Mouse (Mus musculus) midbrain, embryonic 16.5 days (tissue): ENCODE results near the gene Ube2z. TPM values are rescaled to one million over a fixed set of nuclear protein-coding genes. Genes with fewer than 3 reads are reported as not detected.

Experiments
- ATAC-seq: fragments of 200-750 bp; cut with Nextera tagmentation; 2 replicates; pipeline ENCODE4 v1.8.0; 2017; ENCODE audit warnings: moderate TSS enrichment
- H3K27ac ChIP-seq: fragments of 300-500 bp; sonication (generic); 2 replicates; pipeline ENCODE4 v1.5.1; 2014; ENCODE audit warnings: mild to moderate bottlenecking, low read length, mixed read lengths
- H3K27me3 ChIP-seq: fragments of 300-500 bp; sonication (generic); 2 replicates; pipeline ENCODE4 v1.6.1; 2014; ENCODE audit warnings: low read depth, low read length, mixed read lengths; ENCODE audit not compliant: control insufficient read depth, insufficient read depth
- H3K36me3 ChIP-seq: fragments of 300-500 bp; sonication (generic); 2 replicates; pipeline ENCODE4 v1.6.1; 2014; ENCODE audit warnings: mild to moderate bottlenecking, low read length, moderate library complexity, mixed read lengths; ENCODE audit not compliant: control insufficient read depth, insufficient read depth
- H3K4me1 ChIP-seq: fragments of 300-500 bp; sonication (generic); 2 replicates; pipeline ENCODE4 v1.6.1; 2014; ENCODE audit warnings: mild to moderate bottlenecking, low read length, mixed read lengths; ENCODE audit not compliant: control insufficient read depth, insufficient read depth
- H3K4me2 ChIP-seq: fragments of 300-500 bp; sonication (generic); 2 replicates; pipeline ENCODE4 v1.6.1; 2014; ENCODE audit warnings: mild to moderate bottlenecking, low read length, mixed read lengths
- H3K4me3 ChIP-seq: fragments of 300-500 bp; sonication (generic); 2 replicates; pipeline ENCODE4 v1.5.1; 2014; ENCODE audit warnings: low read depth, mild to moderate bottlenecking, low read length, moderate library complexity, mixed read lengths
- H3K9ac ChIP-seq: fragments of 300-500 bp; sonication (generic); 2 replicates; pipeline ENCODE4 v1.6.1; 2014; ENCODE audit warnings: low read depth, low read length, mixed read lengths
- H3K9me3 ChIP-seq: fragments of 300-500 bp; sonication (generic); replicated peaks from 2 replicates; pipeline ENCODE4 v1.6.1; 2014; ENCODE audit warnings: mild to moderate bottlenecking, low read length, mixed read lengths; ENCODE audit not compliant: control insufficient read depth, poor library complexity, severe bottlenecking
- WGBS: fragments of 180-500 bp; shearing (Covaris S2); extraction: QIAGEN DNeasy Blood & Tissue Kit; methylation state at CpG from one replicate; pipeline ENCODE4 v1.1.7; 2014; 5-methylcytosine and 5-hydroxymethylcytosine counted together
- polyA plus RNA-seq: library from polyadenylated mRNA; unstranded; fragments of >200 nt; fragmentation: Nextera tagmentation; extraction: Ambion mirVana; gene quantifications from 2 replicates; pipeline ENCODE4 v1.2.1, GENCODE M21; 2015

Gene Ube2z
- polyA plus RNA-seq, 1 experiment from 2014 or later, result 40.8 TPM

GRCm38 (mm10) chr11:96044803-96045567, 20.2 kb downstream of the Ube2z start:
- H3K36me3 ChIP-seq, result peaks cover 37% of the 10 kb centered on the region
- 87% methylated on average over 11 of the region's 11 CpGs for WGBS
- H3K4me2 ChIP-seq, result no peak overlapping the region

GRCm38 (mm10) chr11:96038560-96038959, 26.6 kb downstream of the Ube2z start:
- Histone ChIP-seq H3K4me3 (no peak overlapping the region), H3K4me1 (peaks cover 25% of the 10 kb centered on the region), H3K4me2 (no peak overlapping the region), H3K36me3 (0 out of 2 replicates have a peak, but pooled peaks cover 12% of the 10 kb centered on the region), H3K27me3 (no peaks in the 10 kb centered on the region), H3K9me3 (no peaks in the 10 kb centered on the region), H3K9ac (no peak overlapping the region), H3K27ac (no peak overlapping the region)
- no peak for ATAC-seq
- 88% methylated on average over 1 of the region's 1 CpGs for WGBS

More at GRCm38 (mm10) chr11:96044803-96045567, 20.2 kb downstream of the Ube2z start:
- no peaks in the 10 kb centered on the region for H3K4me1 ChIP-seq
- no peak for ATAC-seq
- no peak overlapping the region for H3K9ac ChIP-seq
- no peaks in the 10 kb centered on the region for H3K27me3 ChIP-seq
- no peak overlapping the region for H3K4me3 ChIP-seq
- H3K9me3 ChIP-seq, result no peaks in the 10 kb centered on the region
- no peak overlapping the region for H3K27ac ChIP-seq

- Histone ChIP-seq H3K36me3 (0 out of 2 replicates have a peak, but pooled peaks cover 11% of the 10 kb centered on the region), H3K27me3 (no peaks in the 10 kb centered on the region), H3K9me3 (no peaks in the 10 kb centered on the region), H3K4me2 (no peak overlapping the region), H3K27ac (no peak overlapping the region), H3K4me1 (peaks cover 25% of the 10 kb centered on the region), H3K9ac (no peak overlapping the region), H3K4me3 (no peak overlapping the region)
- ATAC-seq, result no peak
- 92% methylated on average over 5 of the region's 5 CpGs for WGBS
Observed at GRCm38 (mm10) chr11:96037499-96037898, 27.7 kb downstream of the Ube2z start.

GRCm38 (mm10) chr11:96035133-96035532, 30.1 kb downstream of the Ube2z start:
- peaks cover 25% of the 10 kb centered on the region for H3K4me1 ChIP-seq
- peak overlapping the region; percentile 80 for H3K9ac ChIP-seq
- 9% methylated on average over 6 of the region's 6 CpGs for WGBS
- peak overlapping the region; percentile 70 for H3K4me2 ChIP-seq
- H3K27me3 ChIP-seq, result no peaks in the 10 kb centered on the region
- no peaks in the 10 kb centered on the region for H3K9me3 ChIP-seq
- peak overlapping the region; percentile 47; the same call in 1 of the 2 replicates for H3K27ac ChIP-seq
- peak overlapping the region; percentile 72 for H3K4me3 ChIP-seq
- ATAC-seq, result peak; percentile 56; the same call in 1 of the 2 replicates
- 0 out of 2 replicates have a peak, but pooled peaks cover 4% of the 10 kb centered on the region for H3K36me3 ChIP-seq

GRCm38 (mm10) chr11:96034596-96035052, 30.6 kb downstream of the Ube2z start, which contains the start of gene Snf8:
Gene Snf8, plus strand, starts transcription at chr11:96034885.
- H3K27me3 ChIP-seq, result no peaks in the 10 kb centered on the region
- H3K27ac ChIP-seq, result peak within 1 kb of the TSS; percentile 72; the same call in 1 of the 2 replicates
- ATAC-seq, result peak; percentile 82
- peak within 1 kb of the TSS; percentile 80 for H3K9ac ChIP-seq
- 0 out of 2 replicates have a peak, but pooled peaks cover 4% of the 10 kb centered on the region for H3K36me3 ChIP-seq
- H3K4me3 ChIP-seq, result peak within 1 kb of the TSS; percentile 72
- peaks cover 25% of the 10 kb centered on the region for H3K4me1 ChIP-seq
- peak within 1 kb of the TSS; percentile 70 for H3K4me2 ChIP-seq
- under 1% methylated on average over 29 of the region's 29 CpGs for WGBS
- no peaks in the 10 kb centered on the region for H3K9me3 ChIP-seq

- Histone ChIP-seq H3K4me2 (peak overlapping the region; percentile 70), H3K27me3 (no peaks in the 10 kb centered on the region), H3K9me3 (no peaks in the 10 kb centered on the region), H3K36me3 (no peaks in the 10 kb centered on the region), H3K9ac (no peak overlapping the region; the same call in 1 of the 2 replicates), H3K4me3 (peak overlapping the region; percentile 72), H3K4me1 (peaks cover 25% of the 10 kb centered on the region), H3K27ac (0 out of 2 replicates have a peak overlapping the region, but pooled peaks have one; percentile 72)
- no peak for ATAC-seq
- whole genome bisulfite sequencing, result 42% methylated on average over 8 of the region's 8 CpGs
Observed at GRCm38 (mm10) chr11:96034116-96034515, 31.1 kb downstream of the Ube2z start.

- no peaks in the 10 kb centered on the region for H3K27me3 ChIP-seq
- H3K9ac ChIP-seq, result no peak overlapping the region
- no peak overlapping the region for H3K27ac ChIP-seq
- no peak for ATAC-seq
- H3K4me3 ChIP-seq, result no peak overlapping the region
- no peak overlapping the region for H3K4me2 ChIP-seq
- H3K9me3 ChIP-seq, result no peaks in the 10 kb centered on the region
- no peaks in the 10 kb centered on the region for H3K36me3 ChIP-seq
- 100% methylated on average over 2 of the region's 3 CpGs for WGBS
- H3K4me1 ChIP-seq, result peaks cover 25% of the 10 kb centered on the region
Observed at GRCm38 (mm10) chr11:96033264-96033663, 31.9 kb downstream of the Ube2z start.

- H3K9me3 ChIP-seq, result no peaks in the 10 kb centered on the region
- peaks cover 18% of the 10 kb centered on the region for H3K4me1 ChIP-seq
- WGBS, result 87% methylated on average over 2 of the region's 2 CpGs
Observed at GRCm38 (mm10) chr11:96031701-96032100, 33.5 kb downstream of the Ube2z start.

GRCm38 (mm10) chr11:96030571-96030970, 34.6 kb downstream of the Ube2z start:
- no peak overlapping the region for H3K4me3 ChIP-seq
- no peak overlapping the region for H3K27ac ChIP-seq
- no peak overlapping the region for H3K4me2 ChIP-seq
- H3K4me1 ChIP-seq, result peaks cover 8% of the 10 kb centered on the region
- H3K9me3 ChIP-seq, result no peaks in the 10 kb centered on the region
- no peaks in the 10 kb centered on the region for H3K27me3 ChIP-seq
- 90% methylated on average over 3 of the region's 3 CpGs for WGBS
- no peak for ATAC-seq
- H3K9ac ChIP-seq, result no peak overlapping the region
- no peaks in the 10 kb centered on the region for H3K36me3 ChIP-seq

More at GRCm38 (mm10) chr11:96031701-96032100, 33.5 kb downstream of the Ube2z start:
- Histone ChIP-seq H3K27ac (no peak overlapping the region), H3K9ac (no peak overlapping the region), H3K36me3 (no peaks in the 10 kb centered on the region), H3K4me2 (no peak overlapping the region), H3K27me3 (no peaks in the 10 kb centered on the region), H3K4me3 (no peak overlapping the region)
- no peak for ATAC-seq
